Mouse (Mus musculus): ENCODE results near the gene Zfp629. TPM values are rescaled to one million over a fixed set of nuclear protein-coding genes. Genes with fewer than 3 reads are reported as not detected.

The Zfp629 gene
- polyA plus RNA-seq, 1 experiment from 2014 or later = 19.2 TPM

Other genes with a start within 250 kb of the Zfp629 start
- 8.7 and 9.2 TPM in 2 replicates for gene Zfp747, start 239.7 kb downstream of the Zfp629 start, polyA plus RNA-seq (2015; fragmentation: Nextera tagmentation; extraction: Ambion mirVana)
- 5.9 and 6.8 TPM in 2 replicates for gene 9130019O22Rik, start 228.6 kb downstream of the Zfp629 start, polyA plus RNA-seq (2015; fragmentation: Nextera tagmentation; extraction: Ambion mirVana)
- gene E430018J23Rik, start 222.2 kb downstream of the Zfp629 start, polyA plus RNA-seq (2015; fragmentation: Nextera tagmentation; extraction: Ambion mirVana) = 7.6 and 7.9 TPM in 2 replicates
- gene Zfp764, start 209.0 kb downstream of the Zfp629 start, polyA plus RNA-seq (2015; fragmentation: Nextera tagmentation; extraction: Ambion mirVana) = 8.1 and 8.4 TPM in 2 replicates
- gene Zfp688, start 193.7 kb downstream of the Zfp629 start, polyA plus RNA-seq (2015; fragmentation: Nextera tagmentation; extraction: Ambion mirVana) = 27.4 and 28.8 TPM in 2 replicates
- gene Zfp689, start 166.6 kb downstream of the Zfp629 start, polyA plus RNA-seq (2015; fragmentation: Nextera tagmentation; extraction: Ambion mirVana) = 12.2 and 13.9 TPM in 2 replicates
- gene Prr14, start 156.2 kb downstream of the Zfp629 start, polyA plus RNA-seq (2015; fragmentation: Nextera tagmentation; extraction: Ambion mirVana) = 37.6 and 42.3 TPM in 2 replicates
- 15.0 and 15.3 TPM in 2 replicates for gene Fbrs, start 136.6 kb downstream of the Zfp629 start, polyA plus RNA-seq (2015; fragmentation: Nextera tagmentation; extraction: Ambion mirVana)
- gene Srcap, start 103.8 kb downstream of the Zfp629 start, polyA plus RNA-seq (2015; fragmentation: Nextera tagmentation; extraction: Ambion mirVana) = 48.3 and 49.7 TPM in 2 replicates
- gene Gm42715, start 96.2 kb downstream of the Zfp629 start, polyA plus RNA-seq (2015; fragmentation: Nextera tagmentation; extraction: Ambion mirVana) = 18.3 and 18.9 TPM in 2 replicates
- 6.4 and 8.8 TPM in 2 replicates for gene Tmem265, start 54.4 kb downstream of the Zfp629 start, polyA plus RNA-seq (2015; fragmentation: Nextera tagmentation; extraction: Ambion mirVana)
- 39.0 and 42.2 TPM in 2 replicates for gene Phkg2, start 42.5 kb downstream of the Zfp629 start, polyA plus RNA-seq (2015; fragmentation: Nextera tagmentation; extraction: Ambion mirVana)
- gene Ccdc189, start 27.2 kb downstream of the Zfp629 start, polyA plus RNA-seq (2015; fragmentation: Nextera tagmentation; extraction: Ambion mirVana) = 9.2 and 9.6 TPM in 2 replicates
- 51.6 and 54.9 TPM in 2 replicates for gene Rnf40, start 27.0 kb downstream of the Zfp629 start, polyA plus RNA-seq (2015; fragmentation: Nextera tagmentation; extraction: Ambion mirVana)
- gene Bcl7c, start 93.1 kb upstream of the Zfp629 start, polyA plus RNA-seq (2015; fragmentation: Nextera tagmentation; extraction: Ambion mirVana) = 82.3 and 85.8 TPM in 2 replicates
- 28.3 and 31.6 TPM in 2 replicates for gene Ctf1, start 96.9 kb upstream of the Zfp629 start, polyA plus RNA-seq (2015; fragmentation: Nextera tagmentation; extraction: Ambion mirVana)
- gene Ctf2, start 116.4 kb upstream of the Zfp629 start, polyA plus RNA-seq (2015; fragmentation: Nextera tagmentation; extraction: Ambion mirVana) = 0.46 and 0.50 TPM in 2 replicates
- gene Fbxl19, start 128.7 kb upstream of the Zfp629 start, polyA plus RNA-seq (2015; fragmentation: Nextera tagmentation; extraction: Ambion mirVana) = 6.7 TPM in 2 replicates
- gene Orai3, start 154.0 kb upstream of the Zfp629 start, polyA plus RNA-seq (2015; fragmentation: Nextera tagmentation; extraction: Ambion mirVana) = 20.1 and 20.8 TPM in 2 replicates
- 28.1 and 30.8 TPM in 2 replicates for gene Setd1a, start 160.9 kb upstream of the Zfp629 start, polyA plus RNA-seq (2015; fragmentation: Nextera tagmentation; extraction: Ambion mirVana)
- not detected in 2 replicates for gene Gm49388, start 169.8 kb upstream of the Zfp629 start, polyA plus RNA-seq (2015; fragmentation: Nextera tagmentation; extraction: Ambion mirVana)
- 11.2 and 11.3 TPM in 2 replicates for gene Hsd3b7, start 184.8 kb upstream of the Zfp629 start, polyA plus RNA-seq (2015; fragmentation: Nextera tagmentation; extraction: Ambion mirVana)
- 53.2 and 55.6 TPM in 2 replicates for gene Stx4a, start 208.5 kb upstream of the Zfp629 start, polyA plus RNA-seq (2015; fragmentation: Nextera tagmentation; extraction: Ambion mirVana)
- gene Stx1b, start 208.8 kb upstream of the Zfp629 start, polyA plus RNA-seq (2015; fragmentation: Nextera tagmentation; extraction: Ambion mirVana) = 7.7 and 8.1 TPM in 2 replicates

All from limb, embryonic 13.5 days (tissue).